Mouse (Mus musculus): ENCODE data around the gene Rep15. TPM values are rescaled to one million over a fixed set of nuclear protein-coding genes. Genes with fewer than 3 reads are reported as not detected.

Gene Rep15
- polyA plus RNA-seq, 2 experiments = 1.3 TPM

- TF ChIP-seq POLR2A (IDR thresholded peaks at IDR 0.05; ENCODE audit: borderline replicate concordance, extremely low read depth, insufficient read depth, insufficient read length) = no peak
- no peak overlapping the region for H3K4me3 ChIP-seq (replicated peaks; ENCODE audit: low read length)
- ATAC-seq (ENCODE audit: low FRiP score, low read depth) (no peak), DNase-seq (ENCODE audit: low spot score) (no peak)
- H3K27me3 ChIP-seq (ENCODE audit: control insufficient read depth, insufficient read depth, low read length) = no peaks in the 10 kb centered on the region
- no peaks in the 10 kb centered on the region for H3K9me3 ChIP-seq (ENCODE audit: control insufficient read depth, low read length)
- H3K4me2 ChIP-seq (replicated peaks; ENCODE audit: low read depth, low read length, severe bottlenecking) = no peak overlapping the region
- no peaks in the 10 kb centered on the region for H3K4me1 ChIP-seq (ENCODE audit: control insufficient read depth, insufficient read depth, low read length)
- H3K27ac ChIP-seq (replicated peaks; ENCODE audit: low read depth, low read length) = no peak overlapping the region
- WGBS = 88% methylated on average over 5 of the region's 5 CpGs
- peaks cover 63% of the 10 kb centered on the region for H3K36me3 ChIP-seq (ENCODE audit: control insufficient read depth, insufficient read depth, low read length)
- no peak overlapping the region for H3K9ac ChIP-seq (ENCODE audit: low read depth, low read length, severe bottlenecking)
Observed at GRCm38 (mm10) chr6:147018364-147018763, 14.0 kb upstream of the Rep15 start.

GRCm38 (mm10) chr6:147021181-147021580 lies 11.2 kb upstream of the Rep15 start:
- DNase-seq (ENCODE audit: low spot score) = no peak
- Histone ChIP-seq H3K9me3 (ENCODE audit: control insufficient read depth, low read length) (no peaks in the 10 kb centered on the region), H3K27ac (replicated peaks; ENCODE audit: low read depth, low read length) (no peak overlapping the region), H3K4me2 (replicated peaks; ENCODE audit: low read depth, low read length, severe bottlenecking) (no peak overlapping the region), H3K9ac (ENCODE audit: low read depth, low read length, severe bottlenecking) (no peak overlapping the region), H3K27me3 (ENCODE audit: control insufficient read depth, insufficient read depth, low read length) (no peaks in the 10 kb centered on the region), H3K4me3 (replicated peaks; ENCODE audit: low read length) (no peak overlapping the region), H3K4me1 (ENCODE audit: control insufficient read depth, insufficient read depth, low read length) (no peaks in the 10 kb centered on the region), H3K36me3 (ENCODE audit: control insufficient read depth, insufficient read depth, low read length) (peaks cover 63% of the 10 kb centered on the region)
- ATAC-seq (ENCODE audit: low FRiP score, low read depth) = no peak
- 91% methylated on average over 5 of the region's 5 CpGs for WGBS
- TF ChIP-seq POLR2A (IDR thresholded peaks at IDR 0.05; ENCODE audit: borderline replicate concordance, extremely low read depth, insufficient read depth, insufficient read length) = no peak

GRCm38 (mm10) chr6:147022375-147023132 lies 9.8 kb upstream of the Rep15 start:
- H3K27ac ChIP-seq (replicated peaks; ENCODE audit: low read depth, low read length) = no peak overlapping the region
- 85% methylated on average over 16 of the region's 16 CpGs for WGBS
- no peak for TF ChIP-seq POLR2A (IDR thresholded peaks at IDR 0.05; ENCODE audit: borderline replicate concordance, extremely low read depth, insufficient read depth, insufficient read length)
- peaks cover 66% of the 10 kb centered on the region for H3K36me3 ChIP-seq (ENCODE audit: control insufficient read depth, insufficient read depth, low read length)
- H3K4me3 ChIP-seq (replicated peaks; ENCODE audit: low read length) = no peak overlapping the region
- no peak overlapping the region for H3K9ac ChIP-seq (ENCODE audit: low read depth, low read length, severe bottlenecking)
- DNase-seq (ENCODE audit: low spot score) = no peak
- no peak overlapping the region for H3K4me2 ChIP-seq (replicated peaks; ENCODE audit: low read depth, low read length, severe bottlenecking)
- no peak for ATAC-seq (ENCODE audit: low FRiP score, low read depth)
- H3K9me3 ChIP-seq (ENCODE audit: control insufficient read depth, low read length) = no peaks in the 10 kb centered on the region
- no peaks in the 10 kb centered on the region for H3K4me1 ChIP-seq (ENCODE audit: control insufficient read depth, insufficient read depth, low read length)
- H3K27me3 ChIP-seq (ENCODE audit: control insufficient read depth, insufficient read depth, low read length) = no peaks in the 10 kb centered on the region

GRCm38 (mm10) chr6:147023133-147023395 lies 9.3 kb upstream of the Rep15 start:
- no peak overlapping the region for H3K4me3 ChIP-seq (replicated peaks; ENCODE audit: low read length)
- no peaks in the 10 kb centered on the region for H3K4me1 ChIP-seq (ENCODE audit: control insufficient read depth, insufficient read depth, low read length)
- H3K27me3 ChIP-seq (ENCODE audit: control insufficient read depth, insufficient read depth, low read length) = no peaks in the 10 kb centered on the region
- DNase-seq (ENCODE audit: low spot score) = no peak
- peaks cover 66% of the 10 kb centered on the region for H3K36me3 ChIP-seq (ENCODE audit: control insufficient read depth, insufficient read depth, low read length)
- no peak overlapping the region for H3K9ac ChIP-seq (ENCODE audit: low read depth, low read length, severe bottlenecking)
- H3K27ac ChIP-seq (replicated peaks; ENCODE audit: low read depth, low read length) = no peak overlapping the region
- no peak for ATAC-seq (ENCODE audit: low FRiP score, low read depth)
- 90% methylated on average over 2 of the region's 2 CpGs for WGBS
- TF ChIP-seq POLR2A (IDR thresholded peaks at IDR 0.05; ENCODE audit: borderline replicate concordance, extremely low read depth, insufficient read depth, insufficient read length) = no peak
- H3K9me3 ChIP-seq (ENCODE audit: control insufficient read depth, low read length) = no peaks in the 10 kb centered on the region
- H3K4me2 ChIP-seq (replicated peaks; ENCODE audit: low read depth, low read length, severe bottlenecking) = no peak overlapping the region

GRCm38 (mm10) chr6:147023568-147023967 lies 8.8 kb upstream of the Rep15 start:
- H3K9ac ChIP-seq (ENCODE audit: low read depth, low read length, severe bottlenecking) = no peak overlapping the region
- no peak overlapping the region for H3K4me2 ChIP-seq (replicated peaks; ENCODE audit: low read depth, low read length, severe bottlenecking)
- DNase-seq (ENCODE audit: low spot score) = no peak
- no peak overlapping the region for H3K4me3 ChIP-seq (replicated peaks; ENCODE audit: low read length)
- H3K36me3 ChIP-seq (ENCODE audit: control insufficient read depth, insufficient read depth, low read length) = peaks cover 67% of the 10 kb centered on the region
- no peak for TF ChIP-seq POLR2A (IDR thresholded peaks at IDR 0.05; ENCODE audit: borderline replicate concordance, extremely low read depth, insufficient read depth, insufficient read length)
- H3K4me1 ChIP-seq (ENCODE audit: control insufficient read depth, insufficient read depth, low read length) = no peaks in the 10 kb centered on the region
- no peaks in the 10 kb centered on the region for H3K27me3 ChIP-seq (ENCODE audit: control insufficient read depth, insufficient read depth, low read length)
- no peaks in the 10 kb centered on the region for H3K9me3 ChIP-seq (ENCODE audit: control insufficient read depth, low read length)
- no peak for ATAC-seq (ENCODE audit: low FRiP score, low read depth)
- H3K27ac ChIP-seq (replicated peaks; ENCODE audit: low read depth, low read length) = no peak overlapping the region

- no peak for TF ChIP-seq POLR2A (IDR thresholded peaks at IDR 0.05; ENCODE audit: borderline replicate concordance, extremely low read depth, insufficient read depth, insufficient read length)
- H3K36me3 ChIP-seq (ENCODE audit: control insufficient read depth, insufficient read depth, low read length) = peaks cover 65% of the 10 kb centered on the region
Observed at GRCm38 (mm10) chr6:147024761-147025160, 7.6 kb upstream of the Rep15 start.

More at GRCm38 (mm10) chr6:147024761-147025160, 7.6 kb upstream of the Rep15 start:
- Histone ChIP-seq H3K9ac (ENCODE audit: low read depth, low read length, severe bottlenecking) (no peak overlapping the region), H3K4me2 (replicated peaks; ENCODE audit: low read depth, low read length, severe bottlenecking) (no peak overlapping the region), H3K27ac (replicated peaks; ENCODE audit: low read depth, low read length) (no peak overlapping the region), H3K4me1 (ENCODE audit: control insufficient read depth, insufficient read depth, low read length) (no peaks in the 10 kb centered on the region), H3K4me3 (replicated peaks; ENCODE audit: low read length) (no peak overlapping the region), H3K27me3 (ENCODE audit: control insufficient read depth, insufficient read depth, low read length) (no peaks in the 10 kb centered on the region), H3K9me3 (ENCODE audit: control insufficient read depth, low read length) (no peaks in the 10 kb centered on the region)
- ATAC-seq (ENCODE audit: low FRiP score, low read depth) (no peak), DNase-seq (ENCODE audit: low spot score) (no peak)
- 92% methylated on average over 3 of the region's 3 CpGs for WGBS
